Mouse (Mus musculus) intestine, embryonic 14.5 days (tissue): ENCODE measurements around the gene Cmtm3. TPM values are rescaled to one million over a fixed set of nuclear protein-coding genes. Genes with fewer than 3 reads are reported as not detected.

Source experiments
- ATAC-seq: fragments of 200-750 bp; cut with Nextera tagmentation; replicated peaks from 2 replicates; pipeline ENCODE4 v1.8.0; 2017; ENCODE audit warnings: low read depth, moderate number of reproducible peaks, moderate TSS enrichment, moderate library complexity; ENCODE audit not compliant: low FRiP score, low TSS enrichment
- DNase-seq: peaks from one replicate; pipeline ENCODE4 v3.0.0-alpha.2; 2018; ENCODE audit warnings: low spot score
- H3K27ac ChIP-seq: fragments of 300-500 bp; sonication (generic); 2 replicates; pipeline ENCODE4 v1.5.1; 2014; ENCODE audit warnings: low read depth, mild to moderate bottlenecking, control low read depth
- H3K27me3 ChIP-seq: fragments of 300-500 bp; sonication (generic); replicated peaks from 2 replicates; pipeline ENCODE4 v1.6.1; 2014; ENCODE audit warnings: low read length, control low read depth; ENCODE audit not compliant: control insufficient read depth, insufficient read depth
- H3K36me3 ChIP-seq: fragments of 300-500 bp; sonication (generic); 2 replicates; pipeline ENCODE4 v1.6.1; 2014; ENCODE audit warnings: low read length, control low read depth; ENCODE audit not compliant: control insufficient read depth, insufficient read depth
- H3K4me1 ChIP-seq: fragments of 300-500 bp; sonication (generic); replicated peaks from 2 replicates; pipeline ENCODE4 v1.6.1; 2014; ENCODE audit warnings: low read length, control low read depth, mixed read lengths; ENCODE audit not compliant: control insufficient read depth, insufficient read depth
- H3K4me2 ChIP-seq: fragments of 300-500 bp; sonication (generic); 2 replicates; pipeline ENCODE4 v1.6.1; 2014; ENCODE audit warnings: low read length
- H3K4me3 ChIP-seq: fragments of 300-500 bp; sonication (generic); 2 replicates; pipeline ENCODE4 v1.5.1; 2014; ENCODE audit warnings: low read depth, low read length, control low read depth, mixed read lengths
- H3K9ac ChIP-seq: fragments of 300-500 bp; sonication (generic); 2 replicates; pipeline ENCODE4 v1.6.1; 2014; ENCODE audit warnings: mild to moderate bottlenecking, low read length
- H3K9me3 ChIP-seq: fragments of 300-500 bp; sonication (generic); 2 replicates; pipeline ENCODE4 v1.6.1; 2016; ENCODE audit warnings: low read length, control low read depth; ENCODE audit not compliant: control insufficient read depth
- WGBS: fragments of 180-500 bp; shearing (Covaris S2); extraction: QIAGEN DNeasy Blood & Tissue Kit; methylation state at CpG from one replicate; pipeline ENCODE4 v1.1.7; 2014; 5-methylcytosine and 5-hydroxymethylcytosine counted together
- polyA plus RNA-seq: library from polyadenylated mRNA; unstranded; fragments of >200 nt; fragmentation: Nextera tagmentation; extraction: Ambion mirVana; gene quantifications from 2 replicates; pipeline ENCODE4 v1.2.1, GENCODE M21; 2014

Cmtm3 gene
- polyA plus RNA-seq, 1 experiment from 2014 or later, result 155 TPM

DNA sequence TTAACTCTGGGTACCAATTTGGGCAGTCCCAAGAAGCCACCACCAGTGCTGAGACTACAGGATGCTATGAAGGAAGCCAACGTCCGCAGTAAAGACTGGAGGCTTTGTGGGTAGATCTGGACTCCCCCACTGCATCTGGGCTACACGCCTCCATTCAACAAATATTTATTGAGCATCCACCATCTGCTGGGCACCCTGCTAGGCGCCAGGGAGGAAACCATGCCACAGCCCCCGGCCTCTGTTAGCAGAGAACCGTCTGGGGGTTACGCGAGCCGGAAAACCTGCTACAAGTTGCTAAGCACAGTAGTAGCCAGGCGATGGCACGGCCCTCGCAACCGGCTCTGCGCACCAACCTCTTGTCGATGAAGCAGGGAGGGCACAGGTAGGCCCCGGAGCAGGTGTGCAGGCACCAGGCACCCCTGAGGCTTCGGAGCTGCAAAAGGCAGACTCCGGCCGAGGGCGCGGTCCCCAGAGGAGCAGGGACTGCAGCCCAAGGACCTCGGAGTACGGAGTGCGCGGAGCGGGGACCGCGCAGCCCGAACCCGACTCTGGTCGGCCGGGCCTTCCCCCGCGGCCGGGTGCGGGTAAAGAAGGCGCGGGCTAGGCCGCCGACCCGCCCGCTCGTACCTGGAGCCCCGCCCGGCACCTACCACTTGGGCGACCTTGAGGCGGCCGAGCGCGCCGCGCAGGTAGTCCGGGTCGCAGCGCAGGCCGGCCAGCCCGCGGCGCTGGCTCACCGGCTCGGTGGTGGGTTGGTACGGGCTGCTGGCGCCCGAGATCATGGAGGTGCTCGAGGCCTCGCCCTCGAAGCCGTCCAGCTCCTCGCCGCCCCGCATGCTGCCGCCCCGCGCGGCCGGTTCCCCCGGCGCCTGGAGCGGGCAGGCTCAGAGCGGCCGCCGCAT, 55.8 kb downstream of the Cmtm3 start:
- H3K27ac ChIP-seq, result peak overlapping the region; percentile 83

DNA sequence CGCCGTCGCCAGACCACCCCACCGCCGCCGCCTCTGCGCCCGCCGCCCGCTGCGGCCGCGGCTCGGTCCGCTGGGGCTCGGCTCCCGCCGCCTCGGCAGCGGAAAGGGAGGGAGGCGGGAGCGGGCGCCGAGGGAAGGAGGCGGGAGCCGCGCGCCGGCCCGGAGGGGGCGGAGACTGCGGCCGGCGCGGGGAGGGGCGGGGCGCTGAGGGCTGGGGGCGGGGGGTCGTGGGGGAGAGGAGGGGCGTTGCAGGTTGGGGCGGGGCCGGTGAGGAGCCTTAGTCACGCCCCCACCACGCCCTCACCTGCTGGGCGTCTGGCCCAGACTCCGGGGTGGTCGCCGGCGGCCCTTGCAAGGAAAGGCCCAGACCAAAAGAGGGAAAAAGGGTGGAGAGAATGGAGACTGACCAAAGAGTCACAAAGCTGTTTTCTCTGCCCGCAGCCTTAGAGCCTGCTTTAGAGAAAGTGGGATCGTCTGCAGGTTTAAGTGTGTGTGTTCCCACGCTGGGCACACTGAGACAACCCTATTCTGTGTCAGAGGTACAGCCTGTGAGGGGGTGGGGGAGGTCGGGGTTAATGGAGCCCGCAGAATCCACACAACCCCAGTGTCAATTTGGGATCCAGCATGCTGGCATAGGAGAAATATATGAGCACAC, 56.6 kb downstream of the Cmtm3 start, which contains the start of gene Cmtm4:
Gene Cmtm4 (minus strand): TSS at position 105 of the 655 bp plus-strand sequence.
- no peaks in the 10 kb centered on the region for H3K27me3 ChIP-seq
- peaks cover 16% of the 10 kb centered on the region for H3K4me1 ChIP-seq
- no peaks in the 10 kb centered on the region for H3K36me3 ChIP-seq
- peak within 1 kb of the TSS; percentile 83 for H3K27ac ChIP-seq
- peak within 1 kb of the TSS; percentile 61 for H3K4me3 ChIP-seq
- ATAC-seq (peak; percentile 86), DNase-seq (peak; percentile 83)
- peak within 1 kb of the TSS; percentile 64 for H3K4me2 ChIP-seq
- 3% methylated on average over 16 of the region's 54 CpGs for WGBS
- peak within 1 kb of the TSS; percentile 87 for H3K9ac ChIP-seq
- no peaks in the 10 kb centered on the region for H3K9me3 ChIP-seq

More for the DNA sequence above, 55.8 kb downstream of the Cmtm3 start:
- under 1% methylated on average over 65 of the region's 82 CpGs for WGBS
- Histone ChIP-seq H3K9me3 (no peaks in the 10 kb centered on the region), H3K27me3 (no peaks in the 10 kb centered on the region), H3K9ac (peak overlapping the region; percentile 87), H3K36me3 (no peaks in the 10 kb centered on the region), H3K4me1 (peaks cover 16% of the 10 kb centered on the region), H3K4me2 (peak overlapping the region; percentile 64), H3K4me3 (peak overlapping the region; percentile 61)
- ATAC-seq, result peak; percentile 76
- DNase-seq, result peak; percentile 84

Other genes with a start within 250 kb of the Cmtm3 start
- 26.6 and 28.3 TPM in 2 replicates for gene Cdh5, start 237.8 kb upstream of the Cmtm3 start, polyA plus RNA-seq
- gene Bean1, start 169.0 kb upstream of the Cmtm3 start, polyA plus RNA-seq, result 2.3 and 2.4 TPM in 2 replicates
- gene Tk2, start 90.9 kb upstream of the Cmtm3 start, polyA plus RNA-seq, result 15.3 and 17.8 TPM in 2 replicates
- 47.9 and 48.6 TPM in 2 replicates for gene Cklf, start 88.5 kb upstream of the Cmtm3 start, polyA plus RNA-seq
- not detected in 2 replicates for gene Cmtm2a, start 46.2 kb upstream of the Cmtm3 start, polyA plus RNA-seq
- not detected in 2 replicates for gene Gm45711, start 29.3 kb upstream of the Cmtm3 start, polyA plus RNA-seq
- not detected in 2 replicates for gene Cmtm1, start 29.3 kb upstream of the Cmtm3 start, polyA plus RNA-seq
- not detected in 2 replicates for gene Gm11020, start 17.8 kb upstream of the Cmtm3 start, polyA plus RNA-seq
- gene Cmtm2b, start 17.2 kb upstream of the Cmtm3 start, polyA plus RNA-seq, result not detected in 2 replicates
- 7.0 and 7.5 TPM in 2 replicates for gene Cmtm4, start 56.4 kb downstream of the Cmtm3 start, polyA plus RNA-seq
- gene Dync1li2, start 103.6 kb downstream of the Cmtm3 start, polyA plus RNA-seq, result 46.1 and 55.3 TPM in 2 replicates
- 0.34 and 0.36 TPM in 2 replicates for gene Terb1, start 170.5 kb downstream of the Cmtm3 start, polyA plus RNA-seq
- gene Nae1, start 195.2 kb downstream of the Cmtm3 start, polyA plus RNA-seq, result 85.8 and 98.9 TPM in 2 replicates
- 0.92 and 2.0 TPM in 2 replicates for gene Car7, start 195.3 kb downstream of the Cmtm3 start, polyA plus RNA-seq